Comparison of ENCODE assay signal across 14 mouse cellular contexts in genomic region chr2:60285107-60285617, GRCm38 (mm10). TPM values are rescaled to one million over a fixed set of nuclear protein-coding genes. Genes with fewer than 3 reads are reported as not detected.
DNase-seq lines count a peak whose midpoint lies in the region; ATAC-seq and TF ChIP-seq lines count a peak whose summit lies in the region.
"Had no signal": no experiment of that assay in that cellular context is flagged by ENCODE, and none has a peak within 500 bp of the region (broad histone marks: within the 10 kb centered on the region; RNA-seq: fewer than 3 reads in every experiment).

No protein-coding gene starts in this region.

- no peak for ATAC-seq in liver, embryonic 11.5 days (replicated peaks; ENCODE audit: low FRiP score)
- ATAC-seq in liver, embryonic 12.5 days = no peak
- peak; percentile 80 for ATAC-seq in intestine, embryonic 16.5 days
- no peak for ATAC-seq in kidney, embryonic 16.5 days (ENCODE audit: low FRiP score, low TSS enrichment)
- ATAC-seq: forebrain, postnatal 0 days; midbrain, embryonic 15.5 days had no signal

- no peak for TF ChIP-seq POLR2A in MEL (IDR thresholded peaks at IDR 0.05; ENCODE audit: control insufficient read depth in 1 of 2, insufficient read depth in 1 of 2, low read depth in 1 of 2, low read length in 2 of 2, poor library complexity in 1 of 2)
- no peak for TF ChIP-seq POLR2A in small intestine, adult 2 months (IDR thresholded peaks at IDR 0.05; ENCODE audit: low read depth, low read length)

- no peaks in the 10 kb centered on the region for H3K36me3 ChIP-seq in liver, embryonic 11.5 days (ENCODE audit: control insufficient read depth, insufficient read depth, low read length)
- H3K36me3 ChIP-seq in liver, embryonic 12.5 days = no peaks in the 10 kb centered on the region
- H3K36me3 ChIP-seq in MEL (ENCODE audit: control insufficient read depth in 1 of 2, insufficient read depth in 2 of 2, low read length in 2 of 2) = peaks cover 0 to 16% of the 10 kb centered on the region in 2 experiments; a peak in 2 of 4 replicates
- H3K36me3 ChIP-seq in intestine, embryonic 16.5 days (ENCODE audit: control insufficient read depth, insufficient read depth, low read length) = no peaks in the 10 kb centered on the region
- no peaks in the 10 kb centered on the region for H3K36me3 ChIP-seq in small intestine, adult 2 months (ENCODE audit: control insufficient read depth, insufficient read depth, low read length)
- no peaks in the 10 kb centered on the region for H3K36me3 ChIP-seq in kidney, embryonic 16.5 days (ENCODE audit: insufficient read depth, low read length)
- H3K36me3 ChIP-seq: midbrain, embryonic 15.5 days had no signal

- DNase-seq in liver, embryonic 11.5 days (ENCODE audit: low spot score) = no peak
- DNase-seq in MEL (ENCODE audit: low read depth, low spot score) = peak; percentile 72
- no peak for DNase-seq in adrenal gland, adult 2 months
- DNase-seq: forebrain, postnatal 0 days; kidney, adult 18-20 months; kidney, postnatal 14 days; left cerebral cortex, postnatal 4 days; lung, adult 18-20 months; right cerebral cortex, adult 18-20 months had no signal

- 0 out of 2 replicates have a peak overlapping the region, but pooled peaks have one; percentile 61 for H3K4me2 ChIP-seq in liver, embryonic 11.5 days
- H3K4me2 ChIP-seq in liver, embryonic 12.5 days = no peak overlapping the region
- H3K4me2 ChIP-seq in intestine, embryonic 16.5 days (ENCODE audit: low read depth, low read length) = peak overlapping the region; percentile 95
- H3K4me2 ChIP-seq in kidney, embryonic 16.5 days (replicated peaks; ENCODE audit: low read depth, low read length) = no peak overlapping the region

- no peak overlapping the region for H3K9ac ChIP-seq in liver, embryonic 11.5 days (ENCODE audit: low read depth, low read length)
- H3K9ac ChIP-seq in liver, embryonic 12.5 days = no peak overlapping the region
- H3K9ac ChIP-seq in MEL (ENCODE audit: control insufficient read depth, low read depth, low read length, poor library complexity, severe bottlenecking) = no peak overlapping the region
- no peak overlapping the region for H3K9ac ChIP-seq in intestine, embryonic 16.5 days (ENCODE audit: low read depth, low read length)
- H3K9ac ChIP-seq in kidney, embryonic 16.5 days (replicated peaks; ENCODE audit: low read length) = no peak overlapping the region
- H3K9ac ChIP-seq: forebrain, postnatal 0 days; midbrain, embryonic 15.5 days had no signal

- no peaks in the 10 kb centered on the region for H3K27me3 ChIP-seq in liver, embryonic 11.5 days (replicated peaks; ENCODE audit: control insufficient read depth, insufficient read depth, low read length)
- peaks cover 36% of the 10 kb centered on the region for H3K27me3 ChIP-seq in liver, embryonic 12.5 days (replicated peaks)
- H3K27me3 ChIP-seq in MEL (ENCODE audit: control insufficient read depth in 1 of 2, insufficient read depth in 2 of 2, low read length in 2 of 2) = no peaks in the 10 kb centered on the region; a peak in 1 of 4 replicates
- H3K27me3 ChIP-seq in intestine, embryonic 16.5 days (replicated peaks; ENCODE audit: control insufficient read depth, insufficient read depth, low read length) = no peaks in the 10 kb centered on the region
- H3K27me3 ChIP-seq in small intestine, adult 2 months (ENCODE audit: control insufficient read depth, insufficient read depth, low read length) = no peaks in the 10 kb centered on the region
- H3K27me3 ChIP-seq in kidney, embryonic 16.5 days (ENCODE audit: insufficient read depth, low read length) = no peaks in the 10 kb centered on the region

- WGBS in liver, embryonic 11.5 days = 87% methylated on average over 8 of the region's 8 CpGs
- 77% methylated on average over 8 of the region's 8 CpGs for WGBS in liver, embryonic 12.5 days (ENCODE audit: insufficient replicate concordance)
- WGBS in intestine, embryonic 16.5 days = 74% methylated on average over 8 of the region's 8 CpGs
- WGBS in small intestine, adult 2 months = 44% methylated on average over 8 of the region's 8 CpGs
- 91% methylated on average over 8 of the region's 8 CpGs for WGBS in kidney, embryonic 16.5 days

- TF ChIP-seq CTCF in MEL (IDR thresholded peaks at IDR 0.05 in 2 of 3, conservative IDR thresholded peaks at IDR 0.05 in 1 of 3; ENCODE audit: control insufficient read depth in 1 of 3, insufficient read depth in 1 of 3, low read depth in 2 of 3, low read length in 3 of 3, poor library complexity in 1 of 3, severe bottlenecking in 1 of 3) = no peak
- no peak for TF ChIP-seq CTCF in small intestine, adult 2 months (IDR thresholded peaks at IDR 0.05; ENCODE audit: extremely low read depth, insufficient read length, insufficient replicate concordance, low read depth, low read length)

- H3K9me3 ChIP-seq in liver, embryonic 11.5 days (ENCODE audit: control insufficient read depth, low read length) = no peaks in the 10 kb centered on the region
- H3K9me3 ChIP-seq in liver, embryonic 12.5 days (replicated peaks) = no peaks in the 10 kb centered on the region
- no peaks in the 10 kb centered on the region for H3K9me3 ChIP-seq in MEL (replicated peaks; ENCODE audit: insufficient read depth, low read length)
- H3K9me3 ChIP-seq in intestine, embryonic 16.5 days (ENCODE audit: control insufficient read depth, low read length) = 0 out of 2 replicates have a peak, but pooled peaks cover 3% of the 10 kb centered on the region
- no peaks in the 10 kb centered on the region for H3K9me3 ChIP-seq in kidney, embryonic 16.5 days (ENCODE audit: low read length)
- H3K9me3 ChIP-seq: midbrain, embryonic 15.5 days had no signal

- no peak overlapping the region for H3K4me3 ChIP-seq in liver, embryonic 11.5 days (ENCODE audit: low read depth, low read length)
- no peak overlapping the region for H3K4me3 ChIP-seq in liver, embryonic 12.5 days
- peak overlapping the region in 1 of 2 experiments; percentile 57; a peak in 3 of 4 replicates for H3K4me3 ChIP-seq in MEL (ENCODE audit: control insufficient read depth in 1 of 2, insufficient read depth in 1 of 2, low read depth in 2 of 2, low read length in 2 of 2)
- no peak overlapping the region; the same call in 1 of the 2 replicates for H3K4me3 ChIP-seq in intestine, embryonic 16.5 days (ENCODE audit: low read length)
- no peak overlapping the region for H3K4me3 ChIP-seq in small intestine, adult 2 months (ENCODE audit: low read depth, low read length)
- H3K4me3 ChIP-seq in kidney, embryonic 16.5 days (ENCODE audit: low read length) = no peak overlapping the region
- H3K4me3 ChIP-seq: midbrain, embryonic 15.5 days had no signal

- H3K79me2 ChIP-seq in MEL (ENCODE audit: control insufficient read depth, insufficient read depth, low read length, poor library complexity) = no peaks in the 10 kb centered on the region

- TF ChIP-seq RAD21 in MEL (IDR thresholded peaks at IDR 0.05; ENCODE audit: low read depth, low read length) = no peak

- peak; percentile 10 to 68; a peak in 2 of 4 replicates for TF ChIP-seq EP300 in MEL (IDR thresholded peaks at IDR 0.05; ENCODE audit: low read depth in 1 of 2, low read length in 2 of 2)

- no peak overlapping the region for H3K27ac ChIP-seq in liver, embryonic 11.5 days (ENCODE audit: low read depth, low read length)
- no peak overlapping the region for H3K27ac ChIP-seq in liver, embryonic 12.5 days
- no peak overlapping the region for H3K27ac ChIP-seq in MEL (ENCODE audit: control insufficient read depth, low read depth, low read length)
- 0 out of 2 replicates have a peak overlapping the region, but pooled peaks have one; percentile 19 for H3K27ac ChIP-seq in intestine, embryonic 16.5 days (ENCODE audit: low read length)
- H3K27ac ChIP-seq in small intestine, adult 2 months (ENCODE audit: insufficient read depth, low read depth, low read length) = peak overlapping the region; percentile 15
- no peak overlapping the region for H3K27ac ChIP-seq in kidney, embryonic 16.5 days (ENCODE audit: low read length)
- H3K27ac ChIP-seq: midbrain, embryonic 15.5 days had no signal

- no peaks in the 10 kb centered on the region; the same call in 1 of the 2 replicates for H3K4me1 ChIP-seq in liver, embryonic 11.5 days (replicated peaks; ENCODE audit: control insufficient read depth, insufficient read depth, low read length)
- peaks cover 12% of the 10 kb centered on the region for H3K4me1 ChIP-seq in liver, embryonic 12.5 days
- H3K4me1 ChIP-seq in MEL (ENCODE audit: control insufficient read depth in 1 of 2, insufficient read depth in 2 of 2, low read length in 2 of 2) = peaks cover 0 to 25% of the 10 kb centered on the region in 2 experiments; a peak in 2 of 4 replicates
- H3K4me1 ChIP-seq in intestine, embryonic 16.5 days (ENCODE audit: control insufficient read depth, insufficient read depth, low read length) = 0 out of 2 replicates have a peak, but pooled peaks cover 2% of the 10 kb centered on the region
- H3K4me1 ChIP-seq in small intestine, adult 2 months (ENCODE audit: control insufficient read depth, insufficient read depth, insufficient read length, low read length) = peaks cover 5% of the 10 kb centered on the region; the same call in 1 of the 2 replicates
- peaks cover 12% of the 10 kb centered on the region for H3K4me1 ChIP-seq in kidney, embryonic 16.5 days (ENCODE audit: insufficient read depth, low read length)

TF ChIP-seq in MEL, 35 proteins besides CTCF, POLR2A, EP300 and RAD21 (continues in another document):
- TF ChIP-seq MXI1 (IDR thresholded peaks at IDR 0.05; ENCODE audit: low read depth, low read length) (no peak), MYB (IDR thresholded peaks at IDR 0.05; ENCODE audit: low read depth, low read length) (no peak), BHLHE40 (IDR thresholded peaks at IDR 0.05; ENCODE audit: borderline replicate concordance, low read depth, low read length) (no peak), ZMIZ1 (IDR thresholded peaks at IDR 0.05; ENCODE audit: low read depth, low read length) (no peak), TAL1 (IDR thresholded peaks at IDR 0.05; ENCODE audit: low read length) (no peak), MEF2A (IDR thresholded peaks at IDR 0.05; ENCODE audit: extremely low read depth, insufficient replicate concordance, low read depth, low read length, poor library complexity, severe bottlenecking) (no peak), GATA1 (IDR thresholded peaks at IDR 0.05; ENCODE audit: low read depth, low read length) (no peak), MAFK (IDR thresholded peaks at IDR 0.05; ENCODE audit: borderline replicate concordance, low read depth, low read length) (no peak)

RNA-seq across cellular contexts. Expression of gene Cd302, which starts 0.9 kb away (rescaled TPM):
- 37.4 and 42.5 TPM in 2 replicates for polyA plus RNA-seq in liver, embryonic 11.5 days (2014; fragmentation: Nextera tagmentation; extraction: Ambion mirVana)
- polyA plus RNA-seq in liver, embryonic 12.5 days (2016; fragmentation: Nextera tagmentation; extraction: Ambion mirVana) = 42.2 and 42.4 TPM in 2 replicates
- total RNA-seq in MEL (2012; rRNA removed) = 0.92 and 1.0 TPM in 2 replicates
- polyA plus RNA-seq in MEL (2012; ENCODE audit: insufficient read depth in 1 of 2, insufficient read length in 2 of 2, low read depth in 1 of 2, low replicate concordance in 2 of 2, missing spikeins in 1 of 2) = 1 to 10 TPM in 1 of 2 experiments, not detected in 1; 1.7 TPM
- 39.5 and 41.2 TPM in 2 replicates for polyA plus RNA-seq in intestine, embryonic 16.5 days (2015; fragmentation: Nextera tagmentation; extraction: Ambion mirVana)
- 21.9 and 29.1 TPM in 2 replicates for polyA plus RNA-seq in small intestine, adult 2 months (2012; rRNA removed)
- 42.1 and 44.8 TPM in 2 replicates for polyA plus RNA-seq in kidney, embryonic 16.5 days (2015; fragmentation: Nextera tagmentation; extraction: Ambion mirVana)
- total RNA-seq in adrenal gland, adult 2 months (2021) = 10 to 100 TPM; 32.0 to 44.6 TPM
- polyA plus RNA-seq in adrenal gland, adult 2 months (2012; rRNA removed) = 10.1 and 16.7 TPM in 2 replicates

Comparison
In these comparisons a context has a peak if more than half of its experiments do, and no peak if none do; other contexts are left out.
1. H3K4me2 ChIP-seq: peak in liver, embryonic 11.5 days (single experiment) and intestine, embryonic 16.5 days (single experiment); none in liver, embryonic 12.5 days (single experiment) and kidney, embryonic 16.5 days (single experiment).
2. H3K27ac ChIP-seq: peak in intestine, embryonic 16.5 days (single experiment) and small intestine, adult 2 months (single experiment); none in liver, embryonic 11.5 days (single experiment), liver, embryonic 12.5 days (single experiment), MEL (single experiment) and kidney, embryonic 16.5 days (single experiment).